Mouse (Mus musculus) MEL (cell line): ENCODE data around the gene Myog. TPM values are rescaled to one million over a fixed set of nuclear protein-coding genes. Genes with fewer than 3 reads are reported as not detected.

Experiments used
- DNase-seq: peaks from one replicate; pipeline ENCODE4 v3.0.0; 2011; ENCODE audit warnings: low read depth, low spot score
- H3K27ac ChIP-seq: 2 replicates; pipeline ENCODE4 v1.5.1; 2012; ENCODE audit warnings: low read depth, mild to moderate bottlenecking, control low read depth, low read length, moderate library complexity; ENCODE audit not compliant: control insufficient read depth
- H3K27me3 ChIP-seq, 2 experiments: fragments of 150-350 bp in 1 of 2; sonication (generic) in 1 of 2; 2 replicates each; pipeline ENCODE4 v1.6.1; 2012; ENCODE audit warnings: low read length in 2 of 2, mild to moderate bottlenecking in 2 of 2, improper control_type of control experiment in 1 of 2, moderate library complexity in 1 of 2; ENCODE audit not compliant: insufficient read depth in 2 of 2, control insufficient read depth in 1 of 2
- H3K36me3 ChIP-seq, 2 experiments: 2 replicates each; pipeline ENCODE4 v1.6.1; 2012 to 2014; ENCODE audit warnings: low read length in 2 of 2, improper control_type of control experiment in 1 of 2, inconsistent platforms in 1 of 2, mild to moderate bottlenecking in 1 of 2; ENCODE audit not compliant: insufficient read depth in 2 of 2, control insufficient read depth in 1 of 2
- H3K4me1 ChIP-seq, 2 experiments: fragments of 150-350 bp in 1 of 2; sonication (generic) in 1 of 2; 2 replicates each; pipeline ENCODE4 v1.6.1; 2012; ENCODE audit warnings: low read length in 2 of 2, improper control_type of control experiment in 1 of 2, mild to moderate bottlenecking in 1 of 2; ENCODE audit not compliant: insufficient read depth in 2 of 2, control insufficient read depth in 1 of 2
- H3K4me3 ChIP-seq, 2 experiments: fragments of 150-350 bp in 1 of 2; sonication (generic) in 1 of 2; 2 replicates each; pipeline ENCODE4 v1.5.1; 2012; ENCODE audit warnings: low read depth in 2 of 2, low read length in 2 of 2, mild to moderate bottlenecking in 2 of 2, moderate library complexity in 2 of 2, control low read depth in 1 of 2, improper control_type of control experiment in 1 of 2; ENCODE audit not compliant: control insufficient read depth in 1 of 2, insufficient read depth in 1 of 2
- H3K79me2 ChIP-seq: 2 replicates; pipeline ENCODE4 v1.6.1; 2012; ENCODE audit warnings: mild to moderate bottlenecking, low read length, moderate library complexity; ENCODE audit not compliant: control insufficient read depth, poor library complexity, insufficient read depth
- H3K9ac ChIP-seq: 2 replicates; pipeline ENCODE4 v1.6.1; 2012; ENCODE audit warnings: low read depth, mild to moderate bottlenecking, control low read depth, low read length, moderate library complexity; ENCODE audit not compliant: control insufficient read depth, poor library complexity, severe bottlenecking
- H3K9me3 ChIP-seq: fragments of 150-350 bp; sonication (generic); replicated peaks from 2 replicates; pipeline ENCODE4 v1.6.1; 2012; ENCODE audit warnings: mild to moderate bottlenecking, low read length, improper control_type of control experiment, moderate library complexity; ENCODE audit not compliant: insufficient read depth
- BHLHE40 ChIP-seq: IDR thresholded peaks from 2 replicates; pipeline ENCODE4 v1.6.1; 2012; ENCODE audit warnings: low read depth, mild to moderate bottlenecking, inconsistent platforms, low read length, improper control_type of control experiment, borderline replicate concordance
- CHD2 ChIP-seq: IDR thresholded peaks from 2 replicates; pipeline ENCODE4 v1.6.1; 2011; ENCODE audit warnings: low read length, improper control_type of control experiment
- E2F4 ChIP-seq: IDR thresholded peaks from 2 replicates; pipeline ENCODE4 v1.6.1; 2011; ENCODE audit warnings: low read depth, low read length, improper control_type of control experiment, borderline replicate concordance
- EP300 ChIP-seq, 2 experiments: IDR thresholded peaks; 2 replicates each; pipeline ENCODE4 v1.6.1; 2011; ENCODE audit warnings: improper control_type of control experiment in 2 of 2, low read length in 2 of 2, low read depth in 1 of 2, mild to moderate bottlenecking in 1 of 2
- GATA1 ChIP-seq: IDR thresholded peaks from 2 replicates; pipeline ENCODE4 v1.6.1; 2011; ENCODE audit warnings: low read depth, low read length, improper control_type of control experiment
- JUND ChIP-seq: IDR thresholded peaks from 2 replicates; pipeline ENCODE4 v1.6.1; 2011; ENCODE audit warnings: low read depth, mild to moderate bottlenecking, improper control_type of control experiment, low read length
- KAT2A ChIP-seq: conservative IDR thresholded peaks from 2 replicates; pipeline ENCODE4 v1.6.1; 2012; ENCODE audit warnings: low read depth, low read length, improper control_type of control experiment, inconsistent platforms
- MAFK ChIP-seq: IDR thresholded peaks from 2 replicates; pipeline ENCODE4 v1.6.1; 2011; ENCODE audit warnings: low read depth, mild to moderate bottlenecking, low read length, improper control_type of control experiment, borderline replicate concordance
- MAX ChIP-seq: IDR thresholded peaks from 2 replicates; pipeline ENCODE4 v1.6.1; 2011; ENCODE audit warnings: low read length, improper control_type of control experiment
- MAZ ChIP-seq: IDR thresholded peaks from 2 replicates; pipeline ENCODE4 v1.6.1; 2012; ENCODE audit warnings: low read depth, mild to moderate bottlenecking, inconsistent platforms, low read length, improper control_type of control experiment
- MEF2A ChIP-seq: IDR thresholded peaks from 2 replicates; pipeline ENCODE4 v1.6.1; 2014; ENCODE audit warnings: low read depth, mild to moderate bottlenecking, inconsistent platforms, low read length, improper control_type of control experiment; ENCODE audit not compliant: poor library complexity, insufficient replicate concordance, severe bottlenecking; ENCODE audit errors: extremely low read depth
- MYB ChIP-seq: IDR thresholded peaks from 2 replicates; pipeline ENCODE4 v1.6.1; 2011; ENCODE audit warnings: mild to moderate bottlenecking, low read depth, low read length, improper control_type of control experiment
- MYC ChIP-seq: IDR thresholded peaks from 2 replicates; pipeline ENCODE4 v1.6.1; 2011; ENCODE audit warnings: low read depth, mild to moderate bottlenecking, low read length, improper control_type of control experiment, moderate library complexity
- POLR2AphosphoS5 ChIP-seq: IDR thresholded peaks from 2 replicates; pipeline ENCODE4 v1.6.1; 2012; ENCODE audit warnings: low read depth, borderline replicate concordance, mild to moderate bottlenecking, inconsistent platforms, low read length, moderate library complexity, mixed read lengths
- RAD21 ChIP-seq: IDR thresholded peaks from 2 replicates; pipeline ENCODE4 v1.6.1; 2011; ENCODE audit warnings: mild to moderate bottlenecking, low read depth, low read length, improper control_type of control experiment
- RCOR1 ChIP-seq: IDR thresholded peaks from 2 replicates; pipeline ENCODE4 v1.6.1; 2012; ENCODE audit warnings: low read depth, mild to moderate bottlenecking, inconsistent platforms, low read length, improper control_type of control experiment
- SMC3 ChIP-seq: IDR thresholded peaks from 2 replicates; pipeline ENCODE4 v1.6.1; 2011; ENCODE audit warnings: low read depth, low read length, improper control_type of control experiment
- TAL1 ChIP-seq: IDR thresholded peaks from 2 replicates; pipeline ENCODE4 v1.6.1; 2012; ENCODE audit warnings: mild to moderate bottlenecking, inconsistent platforms, low read length, moderate library complexity, mixed read lengths
- TBP ChIP-seq: IDR thresholded peaks from 2 replicates; pipeline ENCODE4 v1.8.0; 2011; ENCODE audit warnings: low read depth, low read length, improper control_type of control experiment
- USF1 ChIP-seq: IDR thresholded peaks from 2 replicates; pipeline ENCODE4 v1.6.1; 2014; ENCODE audit warnings: low read depth, mild to moderate bottlenecking, inconsistent platforms, low read length, improper control_type of control experiment, moderate library complexity
- ZC3H11A ChIP-seq: IDR thresholded peaks from 2 replicates; pipeline ENCODE4 v1.6.1; 2012; ENCODE audit warnings: low read depth, mild to moderate bottlenecking, inconsistent platforms, low read length, improper control_type of control experiment
- ZNF384 ChIP-seq: IDR thresholded peaks from 2 replicates; pipeline ENCODE4 v1.6.1; 2012; ENCODE audit warnings: low read depth, mild to moderate bottlenecking, inconsistent platforms, low read length, improper control_type of control experiment
- polyA plus RNA-seq, 2 experiments: library from polyadenylated mRNA; stranded (reverse) in 1 of 2; unstranded in 1 of 2; fragments of >175 nt in 1 of 2; fragments of >200 nt in 1 of 2; gene quantifications; 2 replicates each; pipeline versions ENCODE4 v1.2.1 to v1.2.4; 2012; ENCODE audit warnings: low replicate concordance in 2 of 2, low read depth in 1 of 2; ENCODE audit not compliant: insufficient read length in 2 of 2, insufficient read depth in 1 of 2, missing spikeins in 1 of 2
- total RNA-seq: library from RNA; depleted of rRNA; stranded (reverse); fragments of 300-350 nt; gene quantifications from 2 replicates; pipeline ENCODE4 v1.2.3, GENCODE M21; 2012

The Myog gene
- total and polyA plus RNA-seq, 3 experiments: not detected

GRCm38 (mm10) chr1:134264341-134264740 lies 25.4 kb upstream of the Myog start:
- no peak overlapping the region for H3K4me3 ChIP-seq
- no peak overlapping the region for H3K9ac ChIP-seq
- peaks cover 8 to 12% of the 10 kb centered on the region in 2 experiments for H3K27me3 ChIP-seq
- no peaks in the 10 kb centered on the region for H3K36me3 ChIP-seq
- DNase-seq: peak; percentile 10
- TF ChIP-seq POLR2AphosphoS5: no peak
- TF ChIP-seq RCOR1: no peak
- no peak for TF ChIP-seq SMC3
- no peak for TF ChIP-seq MYC
- TF ChIP-seq GATA1: no peak
- no peak for TF ChIP-seq RAD21
- TF ChIP-seq ZNF384: no peak
- TF ChIP-seq JUND: no peak
- no peak for TF ChIP-seq MAZ
- no peak for TF ChIP-seq ZC3H11A
- no peak for TF ChIP-seq TBP
- TF ChIP-seq TAL1: no peak
- TF ChIP-seq BHLHE40: no peak
- TF ChIP-seq MYB: no peak
- no peak for TF ChIP-seq EP300 (IDR thresholded peaks at IDR 0.05; ENCODE audit: low read depth in 1 of 2, low read length in 2 of 2)
- TF ChIP-seq CHD2: no peak
- no peak for TF ChIP-seq USF1
- H3K4me1 ChIP-seq: no peaks in the 10 kb centered on the region
- no peaks in the 10 kb centered on the region for H3K9me3 ChIP-seq
- H3K79me2 ChIP-seq: no peaks in the 10 kb centered on the region
- no peak overlapping the region for H3K27ac ChIP-seq

- no peaks in the 10 kb centered on the region for H3K4me1 ChIP-seq
- H3K79me2 ChIP-seq: no peaks in the 10 kb centered on the region
- TF ChIP-seq GATA1: no peak
- TF ChIP-seq MAFK: no peak
- TF ChIP-seq E2F4: no peak
- no peak for TF ChIP-seq MEF2A
- no peak for TF ChIP-seq KAT2A
- no peak for TF ChIP-seq MAX
- no peak for TF ChIP-seq POLR2AphosphoS5
- no peak for TF ChIP-seq TAL1
- no peak overlapping the region for H3K4me3 ChIP-seq
- peaks cover 8 to 12% of the 10 kb centered on the region in 2 experiments for H3K27me3 ChIP-seq
- H3K9me3 ChIP-seq: no peaks in the 10 kb centered on the region
- no peak overlapping the region for H3K27ac ChIP-seq
- no peak overlapping the region for H3K9ac ChIP-seq
- DNase-seq: no peak
- H3K36me3 ChIP-seq: no peaks in the 10 kb centered on the region
These were observed 24.0 kb upstream of the Myog start for GRCm38 (mm10) chr1:134265797-134266196.
